Mouse (Mus musculus) embryo, embryonic 9.5 days (tissue): ENCODE measurements at regions not wholly inside any gene's neighbourhood (a gene's known extent, or its start where the extent isn't known, plus 50 kb on each side); places are given as distances from the start of the nearest gene placed in this dataset.

ENCODE experiments used
- DNase-seq: peaks from one replicate; pipeline ENCODE4 v3.0.0-alpha.2; 2017; ENCODE audit errors: extremely low spot score

- peak; percentile 21 for DNase-seq
These were observed 530.4 kb upstream of the Castor2 start for GRCm38 (mm10) chr5:133569096-133569495.

- DNase-seq: no peak
These were observed 533.0 kb upstream of the Castor2 start for GRCm38 (mm10) chr5:133566506-133566905.

- no peak for DNase-seq
These were observed 548.9 kb upstream of the Castor2 start for GRCm38 (mm10) chr5:133550657-133551056.

- no peak for DNase-seq
These were observed 557.3 kb upstream of the Castor2 start for GRCm38 (mm10) chr5:133542217-133542616.

- DNase-seq: no peak
These were observed 566.8 kb upstream of the Castor2 start for GRCm38 (mm10) chr5:133532678-133533077.

- no peak for DNase-seq
These were observed 593.9 kb upstream of the Castor2 start for GRCm38 (mm10) chr5:133505661-133506060.

- no peak for DNase-seq
These were observed 611.7 kb upstream of the Castor2 start for GRCm38 (mm10) chr5:133487806-133488290.

- peak; percentile 18 for DNase-seq
These were observed 617.0 kb upstream of the Castor2 start for GRCm38 (mm10) chr5:133482291-133483086.

GRCm38 (mm10) chr5:133479205-133479604 lies 620.3 kb upstream of the Castor2 start:
- no peak for DNase-seq

GRCm38 (mm10) chr5:133453349-133454049 lies 646.0 kb upstream of the Castor2 start:
- DNase-seq: no peak

GRCm38 (mm10) chr5:133449926-133450325 lies 649.6 kb upstream of the Castor2 start:
- DNase-seq: no peak

GRCm38 (mm10) chr5:133400826-133401225 lies 698.7 kb upstream of the Castor2 start:
- DNase-seq: no peak

GRCm38 (mm10) chr5:133389896-133390295 lies 709.6 kb upstream of the Castor2 start:
- DNase-seq: no peak

GRCm38 (mm10) chr5:133389023-133389840 lies 710.3 kb upstream of the Castor2 start:
- DNase-seq: no peak

GRCm38 (mm10) chr5:133385374-133386349 lies 713.8 kb upstream of the Castor2 start:
- DNase-seq: peak; percentile 2

GRCm38 (mm10) chr5:133365771-133366170 lies 733.7 kb upstream of the Castor2 start:
- DNase-seq: peak; percentile 20

GRCm38 (mm10) chr5:133347516-133347915 lies 752.0 kb upstream of the Castor2 start:
- no peak for DNase-seq

- DNase-seq: no peak
These were observed 757.5 kb upstream of the Castor2 start for GRCm38 (mm10) chr5:133341973-133342372.

- DNase-seq: no peak
These were observed 777.5 kb upstream of the Auts2 start for GRCm38 (mm10) chr5:133320626-133321025.

- no peak for DNase-seq
These were observed 777.1 kb upstream of the Auts2 start for GRCm38 (mm10) chr5:133320206-133320605.

- DNase-seq: no peak
These were observed 770.9 kb upstream of the Auts2 start for GRCm38 (mm10) chr5:133314031-133314430.
